13 mouse cellular contexts compared by ENCODE assay signal in genomic region chr10:67066421-67066820, GRCm38 (mm10). TPM values are rescaled to one million over a fixed set of nuclear protein-coding genes. Genes with fewer than 3 reads are reported as not detected.
DNase-seq lines count a peak whose midpoint lies in the region; ATAC-seq and TF ChIP-seq lines count a peak whose summit lies in the region.
"Had no signal": no experiment of that assay in that cellular context is flagged by ENCODE, and none has a peak within 500 bp of the region (broad histone marks: within the 10 kb centered on the region; RNA-seq: fewer than 3 reads in every experiment).

No protein-coding gene starts in this region.

- H3K4me3 ChIP-seq in cerebellum, adult 2 months (replicated peaks; ENCODE audit: insufficient read depth, low read depth, low read length), result no peak overlapping the region
- H3K4me3 ChIP-seq in kidney, adult 2 months (ENCODE audit: insufficient read depth, low read depth, low read length), result no peak overlapping the region
- H3K4me3 ChIP-seq in hindbrain, embryonic 13.5 days, result no peak overlapping the region
- H3K4me3 ChIP-seq in kidney, embryonic 15.5 days (replicated peaks), result no peak overlapping the region
- H3K4me3 ChIP-seq: embryonic facial prominence, embryonic 13.5 days; heart, embryonic 15.5 days; limb, embryonic 13.5 days had no signal

- peaks cover 16% of the 10 kb centered on the region for H3K4me1 ChIP-seq in cerebellum, adult 2 months (ENCODE audit: control insufficient read depth, insufficient read depth, low read length)
- no peaks in the 10 kb centered on the region for H3K4me1 ChIP-seq in kidney, adult 2 months (ENCODE audit: control insufficient read depth, insufficient read depth, low read length)
- peaks cover 23% of the 10 kb centered on the region for H3K4me1 ChIP-seq in hindbrain, embryonic 13.5 days (replicated peaks)
- H3K4me1 ChIP-seq in kidney, embryonic 15.5 days, result peaks cover 16% of the 10 kb centered on the region; the same call in 1 of the 2 replicates

- DNase-seq in cerebellum, adult 2 months, result peak in 1 of 2 experiments; percentile 56
- no peak for DNase-seq in cerebellum, postnatal 36 days
- no peak for DNase-seq in kidney, adult 2 months
- DNase-seq in kidney, postnatal 36 days, result no peak
- peak; percentile 60 for DNase-seq in A20 (ENCODE audit: low read depth, low spot score)
- DNase-seq in urinary bladder, adult 18-20 months (ENCODE audit: low spot score in 2 of 2), result no peak
- DNase-seq: kidney, adult 18-20 months; lung, postnatal 36 days had no signal

- H3K27me3 ChIP-seq in cerebellum, adult 2 months (ENCODE audit: control insufficient read depth, insufficient read depth, low read length), result no peaks in the 10 kb centered on the region
- no peaks in the 10 kb centered on the region for H3K27me3 ChIP-seq in kidney, adult 2 months (replicated peaks; ENCODE audit: control insufficient read depth, insufficient read depth, low read length)
- H3K27me3 ChIP-seq in hindbrain, embryonic 13.5 days, result no peaks in the 10 kb centered on the region
- H3K27me3 ChIP-seq in kidney, embryonic 15.5 days, result no peaks in the 10 kb centered on the region
- H3K27me3 ChIP-seq: embryonic facial prominence, embryonic 13.5 days; heart, embryonic 15.5 days; limb, embryonic 13.5 days had no signal

- H3K9me3 ChIP-seq in hindbrain, embryonic 13.5 days, result no peaks in the 10 kb centered on the region
- H3K9me3 ChIP-seq in kidney, embryonic 15.5 days (replicated peaks), result no peaks in the 10 kb centered on the region
- H3K9me3 ChIP-seq: embryonic facial prominence, embryonic 13.5 days; heart, embryonic 15.5 days; limb, embryonic 13.5 days had no signal

- no peak overlapping the region for H3K4me2 ChIP-seq in hindbrain, embryonic 13.5 days
- H3K4me2 ChIP-seq in kidney, embryonic 15.5 days, result no peak overlapping the region
- H3K4me2 ChIP-seq: embryonic facial prominence, embryonic 13.5 days; heart, embryonic 15.5 days; limb, embryonic 13.5 days had no signal

- 0 out of 2 replicates have a peak, but pooled peaks have one; percentile 26 for ATAC-seq in hindbrain, embryonic 13.5 days (ENCODE audit: low FRiP score)
- ATAC-seq in kidney, embryonic 15.5 days (replicated peaks; ENCODE audit: low FRiP score), result no peak

- no peak for TF ChIP-seq CTCF in cerebellum, adult 2 months (IDR thresholded peaks at IDR 0.05; ENCODE audit: borderline replicate concordance, insufficient read depth, low read depth, low read length)
- TF ChIP-seq CTCF in kidney, adult 2 months (conservative IDR thresholded peaks at IDR 0.05; ENCODE audit: insufficient read depth, insufficient read length, low read depth, low read length), result peak; percentile 20; the same call in 1 of the 2 replicates

- H3K27ac ChIP-seq in cerebellum, adult 2 months (ENCODE audit: insufficient read depth, low read length), result peak overlapping the region; percentile 66; the same call in 1 of the 2 replicates
- H3K27ac ChIP-seq in kidney, adult 2 months (ENCODE audit: insufficient read depth, low read depth, low read length), result no peak overlapping the region
- H3K27ac ChIP-seq in hindbrain, embryonic 13.5 days, result peak overlapping the region; percentile 71
- H3K27ac ChIP-seq in kidney, embryonic 15.5 days, result no peak overlapping the region
- H3K27ac ChIP-seq: embryonic facial prominence, embryonic 13.5 days; limb, embryonic 13.5 days had no signal

- no peak overlapping the region for H3K9ac ChIP-seq in hindbrain, embryonic 13.5 days
- H3K9ac ChIP-seq in kidney, embryonic 15.5 days, result no peak overlapping the region
- H3K9ac ChIP-seq: embryonic facial prominence, embryonic 13.5 days; heart, embryonic 15.5 days; limb, embryonic 13.5 days had no signal

- H3K36me3 ChIP-seq in kidney, adult 2 months (ENCODE audit: control insufficient read depth, insufficient read depth, low read length), result no peaks in the 10 kb centered on the region
- H3K36me3 ChIP-seq in hindbrain, embryonic 13.5 days, result no peaks in the 10 kb centered on the region; the same call in 1 of the 2 replicates
- H3K36me3 ChIP-seq in kidney, embryonic 15.5 days, result no peaks in the 10 kb centered on the region
- H3K36me3 ChIP-seq: embryonic facial prominence, embryonic 13.5 days; heart, embryonic 15.5 days; limb, embryonic 13.5 days had no signal

- TF ChIP-seq POLR2A in cerebellum, adult 2 months (IDR thresholded peaks at IDR 0.05; ENCODE audit: borderline replicate concordance, insufficient read depth, low read length), result no peak
- TF ChIP-seq POLR2A in kidney, adult 2 months (IDR thresholded peaks at IDR 0.05; ENCODE audit: low read depth, low read length), result no peak

- WGBS in cerebellum, adult 2 months, result 14% methylated on average over 3 of the region's 3 CpGs
- WGBS in kidney, adult 2 months, result 78% methylated on average over 3 of the region's 3 CpGs
- WGBS in hindbrain, embryonic 13.5 days, result 51% methylated on average over 3 of the region's 3 CpGs
- WGBS in kidney, embryonic 15.5 days, result 75% methylated on average over 3 of the region's 3 CpGs

RNA-seq across cellular contexts. Expression of gene Jmjd1c, which starts 29.5 kb away (rescaled TPM):
- 56.3 and 63.8 TPM in 2 replicates for polyA plus RNA-seq in cerebellum, adult 2 months (2012; rRNA removed)
- polyA plus RNA-seq in kidney, adult 2 months (2012; rRNA removed), result 9.4 and 10.0 TPM in 2 replicates
- polyA plus RNA-seq in hindbrain, embryonic 13.5 days (2015; fragmentation: Nextera tagmentation; extraction: Ambion mirVana), result 47.7 and 50.3 TPM in 2 replicates
- polyA plus RNA-seq in kidney, embryonic 15.5 days (2015; fragmentation: Nextera tagmentation; extraction: Ambion mirVana), result 38.0 and 42.6 TPM in 2 replicates

RNA-seq across cellular contexts. Expression of gene Reep3, which starts 30.3 kb away (rescaled TPM):
- polyA plus RNA-seq in cerebellum, adult 2 months (2012; rRNA removed), result 44.0 and 45.2 TPM in 2 replicates
- polyA plus RNA-seq in kidney, adult 2 months (2012; rRNA removed), result 22.2 and 26.0 TPM in 2 replicates
- 42.6 and 44.9 TPM in 2 replicates for polyA plus RNA-seq in hindbrain, embryonic 13.5 days (2015; fragmentation: Nextera tagmentation; extraction: Ambion mirVana)
- 47.0 and 49.1 TPM in 2 replicates for polyA plus RNA-seq in kidney, embryonic 15.5 days (2015; fragmentation: Nextera tagmentation; extraction: Ambion mirVana)

Comparison
In these comparisons a context has a peak if more than half of its experiments do, and no peak if none do; other contexts are left out.
1. H3K27ac ChIP-seq: peak in cerebellum, adult 2 months (single experiment) and hindbrain, embryonic 13.5 days (single experiment); none in kidney, adult 2 months (single experiment) and kidney, embryonic 15.5 days (single experiment).